Mouse (Mus musculus) neural tube, embryonic 10.5 days (tissue): ENCODE data around the gene Pbrm1.

ENCODE experiments used
- DNase-seq: peaks from one replicate; pipeline ENCODE4 v3.0.0-alpha.2; 2017; ENCODE audit warnings: low spot score; ENCODE audit errors: extremely low spot score

Pbrm1 gene

DNA sequence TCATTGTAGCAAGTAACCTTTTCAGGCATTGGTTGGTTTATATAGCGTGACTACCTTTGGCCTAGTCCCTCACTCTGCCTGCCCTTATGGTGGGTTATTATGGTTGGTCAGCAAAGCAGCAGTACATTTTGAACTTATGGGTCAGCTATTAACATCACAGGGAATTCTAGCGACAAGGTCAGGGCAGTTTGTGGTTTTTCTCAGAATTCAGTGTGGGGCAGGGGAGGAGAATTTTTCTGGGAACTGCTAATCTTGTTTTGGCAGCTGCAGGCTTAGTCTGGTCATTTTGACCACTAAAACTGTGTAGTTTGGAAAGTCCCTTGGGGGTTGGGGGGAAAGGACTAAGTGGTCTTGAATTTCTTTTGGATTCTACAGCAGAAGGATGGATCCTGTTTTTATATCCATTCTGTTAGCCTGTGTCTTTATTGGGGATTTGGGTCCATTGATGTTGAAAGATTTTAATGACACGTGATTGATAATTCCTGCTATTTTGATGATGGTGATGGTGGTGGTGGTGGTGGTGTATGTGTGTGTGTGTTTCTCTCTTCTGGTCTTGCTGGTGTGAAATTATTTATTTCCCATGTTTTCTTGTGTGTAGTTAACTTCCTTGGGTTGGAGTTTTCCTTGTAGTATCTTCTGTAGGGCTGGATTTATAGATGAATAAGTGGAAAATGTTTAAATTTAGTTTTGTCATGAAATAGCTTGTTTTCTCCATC, 60.5 kb downstream of the Pbrm1 start:
- DNase-seq, result no peak

DNA sequence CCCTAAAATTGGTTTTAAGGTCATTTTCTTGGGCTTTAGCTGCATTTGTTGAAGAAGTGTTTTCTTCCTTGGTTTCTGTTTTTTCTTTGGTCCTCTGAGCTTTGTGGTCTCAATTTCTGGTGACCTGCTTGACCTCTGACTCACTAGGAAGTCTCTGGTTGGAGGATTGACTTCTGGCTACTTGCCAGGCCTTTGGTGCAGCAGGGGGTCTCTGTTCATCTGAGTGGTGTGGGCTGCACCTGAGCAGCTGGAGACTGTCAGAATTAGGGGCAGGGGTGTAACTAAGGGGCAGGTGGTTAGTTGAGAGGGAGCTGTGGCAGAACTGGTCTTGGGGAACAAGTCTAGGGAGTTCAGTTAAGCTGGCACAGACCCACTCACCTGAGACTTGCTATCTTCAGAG, 62.2 kb downstream of the Pbrm1 start:
- no peak for DNase-seq

DNA sequence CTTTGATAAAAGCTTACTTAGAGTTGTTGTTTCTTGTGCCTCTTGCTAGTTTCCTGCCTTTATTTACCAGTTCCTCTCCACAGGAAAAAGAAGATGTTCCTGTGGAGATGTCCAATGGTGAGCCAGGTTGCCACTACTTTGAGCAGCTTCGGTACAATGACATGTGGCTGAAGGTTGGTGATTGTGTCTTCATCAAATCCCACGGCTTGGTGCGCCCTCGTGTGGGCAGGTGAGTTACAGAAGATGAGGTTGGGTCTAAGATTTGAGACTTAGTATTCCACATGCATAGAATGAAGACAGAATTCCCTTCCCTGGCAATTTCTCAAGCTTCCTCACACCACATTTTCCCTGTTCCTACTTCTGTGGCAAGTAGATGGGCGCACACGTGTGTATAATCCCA, 68.5 kb downstream of the Pbrm1 start:
- no peak for DNase-seq

DNA sequence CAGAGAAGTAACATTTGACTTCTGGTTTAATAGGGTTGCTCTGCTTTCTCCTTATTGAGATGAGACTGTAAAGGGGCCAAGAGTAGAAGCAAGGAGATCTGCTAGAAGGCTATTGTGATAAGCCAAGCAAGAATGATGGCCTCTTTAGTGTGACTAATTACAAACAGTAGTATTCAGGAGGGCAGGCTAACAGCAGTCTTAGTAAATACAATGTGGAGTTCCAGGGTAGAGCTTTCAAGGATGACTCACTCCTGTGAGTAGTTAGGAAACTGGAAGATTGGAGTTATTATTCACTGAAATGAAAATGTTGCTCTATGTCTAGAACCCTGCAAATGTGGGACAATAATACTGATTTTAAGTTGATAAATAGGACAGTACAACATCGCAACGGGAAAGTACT, 69.6 kb downstream of the Pbrm1 start:
- DNase-seq, result no peak

DNA sequence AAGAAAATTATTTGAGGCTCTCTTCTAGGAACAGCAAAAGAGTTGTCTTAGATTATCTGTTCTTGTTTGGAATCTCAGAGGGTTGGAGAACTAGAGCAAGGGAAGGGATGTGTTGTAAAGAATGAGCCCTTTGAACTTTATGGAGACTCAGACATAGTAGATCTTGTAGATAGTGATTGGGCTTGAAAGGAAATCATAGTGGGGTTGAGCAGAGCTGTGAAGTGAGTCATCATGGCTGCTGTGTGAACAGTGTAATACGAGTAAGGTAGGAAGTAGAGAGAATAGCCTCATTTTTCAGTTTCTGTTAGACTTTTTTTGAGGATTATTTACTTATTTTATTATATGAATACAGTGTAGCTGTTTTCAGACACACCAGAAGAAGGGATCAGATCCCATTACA, 71.0 kb downstream of the Pbrm1 start:
- no peak for DNase-seq

DNA sequence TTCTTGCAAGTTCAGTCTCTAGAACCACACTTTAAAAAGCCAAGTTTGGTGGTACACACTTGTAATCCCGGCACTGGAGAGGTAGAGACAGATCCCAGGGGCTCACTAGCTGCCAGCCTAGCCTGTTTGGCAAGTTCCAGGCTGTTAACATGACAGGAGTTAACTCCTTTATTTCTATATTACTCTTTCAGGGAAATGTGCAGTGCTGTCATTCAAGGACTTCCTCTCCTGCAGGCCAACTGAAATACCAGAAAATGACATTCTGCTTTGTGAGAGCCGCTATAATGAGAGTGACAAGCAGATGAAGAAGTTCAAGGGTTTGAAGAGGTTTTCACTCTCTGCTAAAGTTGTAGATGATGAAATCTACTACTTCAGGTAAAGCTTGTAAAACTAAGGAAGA, 86.2 kb downstream of the Pbrm1 start:
- DNase-seq, result no peak

DNA sequence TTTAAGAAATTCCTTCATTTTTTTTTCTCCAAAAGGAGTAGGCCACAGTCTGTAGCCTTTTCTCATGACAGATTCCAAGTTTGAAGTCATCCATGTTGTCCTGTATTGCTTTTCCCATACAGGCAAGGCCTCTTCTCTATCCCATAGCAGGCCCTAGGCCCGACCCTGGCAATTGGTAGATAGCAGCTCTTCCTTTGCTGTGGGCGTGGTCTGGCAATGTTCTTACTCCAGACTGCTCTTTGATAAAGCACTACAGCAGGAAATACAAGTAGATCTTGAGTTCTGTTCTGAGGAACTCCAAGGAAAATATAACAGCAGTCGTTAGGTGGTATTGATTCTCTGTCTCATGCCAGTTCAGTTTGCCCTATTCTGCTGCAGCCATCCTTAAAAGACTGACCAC, 91.7 kb downstream of the Pbrm1 start:
- no peak for DNase-seq

DNA sequence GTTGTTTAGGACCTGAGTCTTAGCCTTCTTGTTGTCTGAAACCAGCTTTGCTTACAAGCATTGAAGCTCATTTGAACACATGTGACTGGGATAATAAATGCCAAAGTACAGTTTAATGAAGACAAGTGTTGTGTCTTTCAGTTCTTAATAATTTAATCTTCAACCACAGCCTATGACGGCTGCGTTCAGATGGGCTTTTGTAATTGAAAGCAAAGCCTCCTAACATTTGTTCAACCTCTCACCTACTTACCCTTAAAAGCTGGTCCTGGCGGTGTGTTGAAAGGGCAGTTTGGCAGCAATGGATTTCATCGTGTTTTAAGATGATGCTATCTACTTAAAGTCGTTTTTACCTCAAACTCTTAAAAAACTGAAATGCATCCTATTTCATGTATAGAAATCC, 93.2 kb downstream of the Pbrm1 start:
- no peak for DNase-seq

DNA sequence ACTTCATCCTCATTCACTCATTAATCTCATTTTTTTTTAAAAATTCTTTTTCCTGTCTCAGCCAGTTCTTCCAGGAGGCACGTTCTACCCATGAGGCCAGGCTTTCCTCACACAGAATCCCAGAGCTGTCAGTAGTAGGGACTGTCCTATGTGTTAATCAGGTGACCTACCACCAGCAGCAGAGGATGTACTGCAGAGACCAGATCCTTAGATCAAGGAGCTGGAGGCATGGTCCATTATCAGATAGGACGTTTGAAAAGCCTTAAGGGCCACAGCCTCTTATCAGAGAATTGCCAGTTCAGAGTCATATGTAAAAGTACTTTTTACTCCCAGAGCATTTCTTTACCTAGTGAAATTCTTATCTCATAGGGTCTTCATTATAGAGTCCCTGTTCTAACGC, 95.1 kb downstream of the Pbrm1 start:
- DNase-seq, result no peak

DNA sequence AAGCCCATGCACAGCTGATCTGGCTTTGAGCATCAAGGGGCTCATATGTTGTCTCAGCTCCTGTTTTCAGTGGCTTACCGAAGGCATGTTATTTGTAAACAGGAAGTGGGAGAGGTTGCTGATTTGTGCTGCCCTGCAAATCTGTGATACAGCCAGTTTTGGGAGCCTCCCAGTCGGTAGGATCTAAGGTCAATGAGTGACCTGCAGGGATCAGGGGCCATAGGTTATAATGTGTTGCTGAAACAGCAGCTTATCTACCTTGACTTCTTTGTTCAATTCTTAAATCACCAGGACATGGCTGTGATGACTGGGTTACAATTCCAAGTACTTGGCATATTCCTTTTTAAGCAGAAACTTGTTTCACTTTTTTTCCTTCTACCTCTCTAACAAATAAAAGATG, 96.6 kb downstream of the Pbrm1 start:
- DNase-seq, result no peak

DNA sequence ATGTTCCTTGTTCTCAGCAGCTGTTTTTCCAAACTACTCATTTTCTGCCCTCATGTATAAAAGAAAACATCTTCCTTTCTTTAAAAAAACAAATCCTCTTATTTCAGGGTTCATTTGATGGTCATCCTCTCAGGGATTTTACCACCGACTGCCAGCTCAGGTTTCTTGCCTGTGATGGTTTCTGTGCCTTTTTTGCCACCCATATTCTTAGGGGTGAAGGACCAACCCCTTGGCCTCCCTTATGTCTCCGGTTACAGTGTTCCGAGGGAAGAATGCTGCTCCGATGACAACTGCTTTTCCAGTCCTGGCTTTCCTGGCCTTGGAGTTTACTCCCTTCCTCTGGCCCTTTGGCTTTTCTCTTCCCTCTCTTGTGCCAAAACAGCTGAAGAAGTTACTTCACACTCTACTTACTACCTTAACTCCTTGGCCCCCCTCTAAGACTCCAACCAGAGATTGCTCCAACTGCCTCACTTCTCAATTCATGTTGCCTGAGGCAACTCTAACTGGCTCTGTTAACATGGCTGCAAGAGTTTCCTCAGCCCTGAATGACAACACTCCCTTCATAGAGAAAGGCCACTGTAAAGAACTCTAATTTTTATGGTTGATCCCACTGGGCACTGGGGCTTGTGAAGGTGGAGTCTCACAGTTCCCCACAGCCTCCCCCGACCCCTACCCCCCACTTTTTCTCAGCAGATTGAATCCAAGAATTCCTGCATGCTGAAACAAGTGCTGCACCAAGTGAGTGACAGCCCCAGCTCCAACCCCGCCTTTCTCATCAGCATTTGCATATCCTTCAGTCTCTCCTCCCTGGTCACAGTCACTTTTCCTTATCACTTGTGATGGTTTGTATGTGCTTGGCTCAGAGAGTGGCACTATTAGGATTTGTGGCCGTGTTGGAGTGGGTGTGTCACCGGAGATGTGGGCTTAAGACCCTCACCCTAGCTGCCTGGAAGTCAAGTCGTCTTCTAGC, 106.5 kb downstream of the Pbrm1 start:
- no peak for DNase-seq

DNA sequence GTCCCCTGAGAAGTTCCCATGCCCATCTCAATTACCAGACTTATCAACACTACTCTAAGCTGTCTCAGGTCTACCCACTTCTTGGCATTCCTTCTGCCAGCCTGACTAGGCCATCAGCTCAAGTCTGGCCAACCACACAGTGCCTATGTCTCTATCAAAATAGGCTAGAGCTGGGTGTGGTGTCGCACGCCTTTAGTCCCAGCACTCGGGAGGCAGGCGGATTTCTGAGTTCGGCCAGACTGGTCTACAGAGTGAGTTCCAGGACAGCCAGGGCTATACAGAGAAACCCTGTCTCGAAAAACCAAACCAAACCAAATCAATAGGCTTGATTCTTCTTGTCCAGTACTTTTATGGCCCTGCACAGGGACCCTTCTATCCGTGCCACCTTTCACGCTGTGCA, 107.9 kb downstream of the Pbrm1 start:
- no peak for DNase-seq

DNA sequence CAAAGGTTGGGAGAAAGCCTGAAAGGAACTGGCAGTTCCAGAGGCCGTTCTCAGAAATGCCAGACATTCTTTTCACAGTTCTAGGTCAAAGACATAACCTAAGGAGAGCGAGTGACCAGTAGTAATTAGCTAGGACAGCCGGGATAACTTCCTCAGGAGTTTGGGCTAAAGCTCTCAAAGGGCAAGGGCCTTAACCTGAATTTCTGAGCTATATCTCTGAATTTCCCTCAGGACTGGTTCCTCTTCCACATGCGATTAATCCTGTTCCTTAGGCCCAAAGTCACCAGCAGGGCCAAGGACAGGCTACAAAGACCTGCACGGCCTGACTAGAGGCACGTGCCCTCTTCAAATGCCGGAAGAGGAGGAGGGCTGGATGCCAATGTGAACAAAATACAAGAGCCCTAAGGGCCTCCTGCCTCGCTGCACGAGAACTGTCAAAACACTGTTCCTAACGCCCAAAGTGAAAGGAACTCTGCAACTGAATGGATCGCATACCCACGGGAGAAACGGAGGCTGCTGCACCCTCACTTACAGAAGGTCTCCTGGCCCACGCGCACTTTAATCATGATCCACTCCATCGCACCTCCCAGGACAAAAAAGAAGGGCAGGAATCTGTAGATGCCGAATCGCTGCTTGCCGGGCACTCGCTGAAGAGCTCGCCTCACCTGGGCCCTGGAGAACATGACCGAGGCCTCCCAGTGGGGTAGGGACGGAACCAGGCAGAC, 109.3 kb downstream of the Pbrm1 start:
- DNase-seq, result no peak

DNA sequence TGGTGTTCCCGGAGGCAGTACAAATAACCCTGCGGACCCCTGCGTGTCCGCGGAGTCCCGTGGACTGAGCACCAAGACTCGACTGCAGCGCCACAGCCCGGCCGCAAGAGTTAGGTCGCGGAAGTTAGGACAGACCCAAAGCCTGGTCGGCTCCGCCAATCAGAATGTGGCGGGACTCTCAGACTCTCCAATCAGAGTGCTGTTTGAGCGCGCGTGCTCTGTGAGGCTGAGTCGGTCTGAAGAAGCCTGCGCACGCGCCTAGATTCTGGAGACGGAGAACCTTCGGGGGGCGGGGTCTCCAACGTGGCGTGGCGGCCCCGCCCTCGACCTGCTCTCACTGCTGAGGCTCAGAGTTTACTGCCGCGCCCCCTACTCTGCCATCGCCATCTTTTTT, 109.9 kb downstream of the Pbrm1 start, which contains the start of gene Smim4:
Gene Smim4, minus strand, starts transcription at position 131 of the 394 bp plus-strand sequence.
- DNase-seq, result peak; percentile 96

DNA sequence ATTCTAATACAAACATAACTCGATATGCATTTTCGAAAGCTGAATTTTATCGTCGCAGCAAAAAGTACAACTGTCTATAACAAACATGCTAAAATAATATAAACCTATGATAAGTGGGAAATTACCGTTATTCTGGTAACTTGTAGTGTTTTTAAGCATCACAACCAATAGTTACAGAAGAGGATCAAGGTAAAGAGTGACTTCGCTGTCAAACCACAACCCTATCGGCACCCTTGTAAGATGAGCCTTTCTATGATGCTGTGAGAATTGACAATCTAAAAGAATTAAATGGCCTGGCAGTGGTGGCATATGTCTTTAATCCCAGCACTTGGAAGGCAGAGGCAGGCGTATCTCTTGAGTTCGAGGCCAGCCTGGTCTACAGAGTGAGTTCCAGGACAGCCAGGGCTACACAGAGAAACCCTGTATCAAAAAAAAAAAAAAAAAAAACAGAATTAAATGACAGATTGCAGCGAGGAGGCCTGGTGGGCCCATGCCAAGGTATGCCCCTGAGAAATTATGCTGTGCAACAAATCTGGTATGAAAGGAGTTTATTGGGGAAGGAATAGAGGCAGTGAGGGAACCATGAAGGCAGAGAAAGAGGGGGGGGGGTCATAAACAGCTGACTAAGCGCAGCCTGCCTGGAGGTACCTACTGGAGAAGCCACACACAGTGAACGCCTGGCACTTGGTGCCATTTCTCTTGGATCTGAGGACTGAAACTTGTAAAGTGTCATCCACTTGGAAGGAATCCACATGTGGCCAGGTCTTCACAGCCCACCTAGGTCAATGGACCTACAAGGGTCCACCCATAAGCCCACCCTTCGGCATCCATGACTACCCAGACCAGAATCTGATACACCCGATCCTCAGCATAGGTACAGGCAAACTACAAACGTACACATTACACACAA, 110.6 kb downstream of the Pbrm1 start:
- peak; percentile 36 for DNase-seq

DNA sequence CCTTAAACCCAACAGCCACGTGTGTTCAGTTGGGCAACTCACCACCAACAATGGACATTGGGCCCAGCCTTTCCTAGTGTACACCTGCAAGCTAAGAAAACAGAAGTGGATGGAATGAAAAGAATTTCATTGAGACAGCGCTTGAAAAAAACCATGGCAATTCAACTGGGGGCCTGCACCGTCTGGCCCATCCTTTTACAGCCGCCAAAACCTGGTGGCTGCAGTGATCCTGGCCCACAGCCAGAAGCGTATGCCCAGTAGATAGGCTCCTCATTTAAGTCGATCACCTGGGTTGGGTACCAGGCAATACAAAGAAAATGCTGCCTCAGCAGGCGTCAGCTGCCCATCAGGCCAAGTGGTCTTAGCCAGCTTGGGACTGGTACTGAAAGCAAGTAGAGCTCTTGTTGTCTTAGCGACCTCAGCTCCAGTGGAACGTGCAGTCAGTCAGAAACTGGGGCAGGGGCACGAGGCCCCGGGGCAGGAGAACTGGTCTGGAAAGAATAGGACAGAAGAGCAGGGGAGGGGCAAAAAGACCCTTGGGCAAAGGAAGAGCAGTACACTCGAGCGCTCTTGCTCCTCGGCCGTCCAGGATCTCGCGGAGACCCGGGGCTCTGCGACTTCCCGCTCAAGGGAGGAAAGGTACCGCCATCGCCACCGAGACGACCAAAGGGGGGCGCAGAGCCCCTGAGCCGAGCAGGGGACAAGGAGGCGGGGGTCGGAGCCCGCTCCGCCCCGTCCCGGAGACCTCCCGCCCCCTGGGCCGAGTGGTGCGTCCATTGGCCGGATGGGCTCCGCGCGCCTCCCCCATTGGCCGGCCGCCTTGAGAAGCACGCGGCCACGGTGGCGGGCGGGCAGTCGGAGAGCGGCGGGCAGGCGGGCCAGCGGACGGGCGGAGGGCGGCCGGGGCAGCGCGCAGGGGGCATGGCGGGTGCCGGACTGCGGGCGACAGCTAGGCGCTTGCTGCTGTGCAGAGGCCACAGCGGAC, 111.6 kb downstream of the Pbrm1 start, which contains the start of gene Nt5dc2:
Gene Nt5dc2, plus strand, starts transcription at position 818 of the 985 bp plus-strand sequence.
- peak; percentile 91 for DNase-seq

DNA sequence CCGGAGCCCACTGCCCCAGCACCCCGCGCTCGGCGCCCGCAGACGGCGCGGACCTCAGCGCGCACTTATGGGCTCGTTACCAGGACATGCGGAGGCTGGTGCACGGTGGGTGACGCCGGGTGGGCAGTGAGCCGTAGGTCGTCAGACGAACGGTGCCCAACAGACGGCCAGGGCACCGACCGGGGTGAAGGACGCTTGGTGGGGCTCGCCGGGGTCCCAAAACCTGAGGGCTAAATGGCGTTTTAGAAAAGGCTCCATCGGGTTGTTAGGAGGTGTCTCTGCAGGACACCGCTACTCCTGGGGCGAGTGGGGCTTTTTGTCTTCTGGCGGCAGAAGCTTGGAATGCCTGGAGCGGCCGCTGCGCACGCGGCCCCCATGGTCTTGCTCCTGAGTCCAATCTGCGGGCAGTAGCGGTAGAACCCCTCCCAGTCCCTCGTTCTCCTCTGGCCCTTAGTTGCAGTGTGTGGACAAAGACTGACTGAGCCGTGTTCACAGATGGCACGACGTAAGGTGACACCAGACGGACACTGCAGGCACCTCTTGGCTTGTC, 112.4 kb downstream of the Pbrm1 start:
- peak; percentile 63 for DNase-seq

DNA sequence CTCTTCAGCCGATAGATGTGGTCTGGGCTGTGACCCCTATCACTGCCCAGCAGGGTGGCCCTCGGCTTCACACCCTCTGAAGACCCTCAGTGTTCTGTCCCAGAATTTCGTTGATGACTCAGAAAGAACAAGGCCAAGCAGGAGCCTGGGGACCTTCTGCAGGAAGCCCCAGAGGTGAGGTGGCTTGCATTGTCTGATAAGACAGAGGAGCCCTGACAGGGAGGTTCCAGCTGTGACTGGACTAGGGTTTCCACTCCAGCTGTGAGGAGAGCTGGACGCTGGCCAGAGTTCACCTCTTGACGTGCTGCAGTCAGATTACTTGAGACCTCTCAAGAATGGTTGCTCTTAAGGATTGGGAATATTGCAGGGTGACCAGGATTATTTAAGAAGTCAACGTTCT, 113.1 kb downstream of the Pbrm1 start:
- DNase-seq, result peak; percentile 45

DNA sequence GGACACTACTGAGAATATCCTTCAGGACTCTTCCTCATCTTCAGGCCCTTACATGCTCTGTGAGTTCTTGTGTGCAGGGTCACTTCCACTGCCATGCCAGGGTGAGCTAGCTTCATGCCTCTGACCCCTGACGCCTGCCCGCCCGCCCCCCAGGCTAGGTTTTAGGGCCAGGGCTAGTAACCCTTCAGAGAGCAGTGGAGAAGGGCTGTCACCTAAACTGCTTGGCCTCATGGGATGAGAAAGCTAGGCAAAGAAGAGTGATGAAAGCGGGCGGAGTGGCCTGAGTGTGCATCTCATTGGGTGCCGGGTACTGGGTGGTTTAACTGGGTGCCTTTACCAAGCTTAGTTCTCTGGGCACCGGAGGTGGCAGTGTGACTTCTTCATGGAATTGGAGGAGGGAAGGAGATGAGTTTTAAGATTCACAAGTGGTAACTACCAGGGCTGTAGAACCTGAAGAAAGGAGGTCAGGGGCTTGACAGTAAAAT, 113.6 kb downstream of the Pbrm1 start:
- DNase-seq, result no peak
